Mouse (Mus musculus) retina, embryonic 14.5 days (tissue): ENCODE measurements around the gene Ncoa4.

Source experiments
- DNase-seq: peaks from one replicate; pipeline ENCODE4 v3.0.0-alpha.2; 2015; ENCODE audit warnings: low spot score

The Ncoa4 gene

DNA sequence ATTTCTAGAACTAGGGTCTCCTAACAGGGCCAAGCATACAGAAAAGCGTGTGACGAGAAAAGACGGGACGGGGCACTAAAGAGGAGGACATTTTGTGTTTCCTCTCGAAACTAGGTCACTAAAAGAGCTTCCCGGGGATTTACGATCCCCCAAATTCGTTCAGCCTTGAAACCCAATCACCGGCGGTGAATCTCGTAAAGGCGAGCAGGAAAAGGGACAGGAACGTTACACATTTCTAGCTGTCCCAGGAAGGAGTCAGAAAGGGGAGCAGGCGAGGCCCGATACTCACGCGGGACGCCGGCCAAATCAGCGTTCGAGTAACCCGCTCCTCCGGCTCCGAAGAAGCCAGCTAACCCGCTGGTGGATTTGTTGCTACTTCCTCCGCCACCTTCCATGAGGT is 41.7 kb downstream of the Ncoa4 start:
- peak; percentile 38 for DNase-seq

DNA sequence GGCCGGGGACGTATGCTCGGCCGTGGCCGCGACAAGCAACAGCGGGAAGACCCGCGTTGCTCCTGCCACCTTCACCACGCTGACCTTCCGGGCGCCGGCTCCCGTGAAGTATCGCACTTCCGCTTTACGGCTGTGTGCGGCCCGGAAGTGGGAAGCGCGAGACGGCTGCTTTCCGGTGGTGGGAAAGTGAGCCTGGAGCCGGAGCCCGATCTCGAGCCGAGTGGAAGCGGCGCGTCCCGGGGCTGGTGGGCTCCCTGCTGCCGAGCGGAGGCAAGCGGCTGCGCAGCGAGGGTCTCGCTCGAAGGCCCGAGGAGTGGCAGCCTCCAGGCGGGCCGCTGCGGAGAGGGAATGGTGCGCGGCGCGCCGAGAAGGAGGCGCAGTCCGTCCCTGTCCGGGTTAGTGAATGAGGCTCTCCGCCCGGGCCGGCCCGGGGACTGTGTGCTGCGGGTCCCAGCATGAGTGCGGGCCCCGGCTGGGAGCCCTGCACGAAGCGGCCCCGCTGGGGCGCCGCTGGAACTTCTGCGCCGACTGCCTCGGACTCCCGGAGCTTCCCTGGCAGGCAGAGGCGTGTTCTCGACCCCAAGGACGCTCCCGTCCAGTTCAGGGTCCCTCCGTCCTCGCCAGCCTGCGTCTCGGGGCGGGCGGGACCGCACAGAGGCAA is 42.3 kb downstream of the Ncoa4 start, which contains the start of the genes Timm23 and Parg:
Timm23 (minus strand) TSS at position 108 of the 661 bp plus-strand sequence.
Parg (plus strand) TSS at position 159 of the 661 bp plus-strand sequence.
- peak; percentile 89 for DNase-seq

DNA sequence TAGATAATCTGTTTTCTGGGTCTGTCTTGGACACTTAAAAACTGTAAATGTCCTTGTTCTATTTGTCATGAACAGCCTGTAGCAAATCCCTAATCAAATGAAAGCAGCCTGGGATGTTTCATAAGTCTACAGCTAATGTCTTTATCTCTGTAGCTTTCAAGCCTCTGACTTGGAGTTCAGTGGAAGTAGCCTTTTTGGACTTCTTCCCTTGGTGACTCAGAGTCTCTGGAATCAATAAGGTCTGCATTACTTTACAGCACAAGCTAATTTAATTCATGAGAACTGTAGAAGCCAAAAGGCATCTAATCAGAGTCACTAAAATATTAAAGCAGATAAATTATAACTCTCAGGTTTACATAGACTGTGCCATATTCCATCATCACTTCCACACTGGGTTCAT is 66.9 kb downstream of the Ncoa4 start:
- DNase-seq: no peak

DNA sequence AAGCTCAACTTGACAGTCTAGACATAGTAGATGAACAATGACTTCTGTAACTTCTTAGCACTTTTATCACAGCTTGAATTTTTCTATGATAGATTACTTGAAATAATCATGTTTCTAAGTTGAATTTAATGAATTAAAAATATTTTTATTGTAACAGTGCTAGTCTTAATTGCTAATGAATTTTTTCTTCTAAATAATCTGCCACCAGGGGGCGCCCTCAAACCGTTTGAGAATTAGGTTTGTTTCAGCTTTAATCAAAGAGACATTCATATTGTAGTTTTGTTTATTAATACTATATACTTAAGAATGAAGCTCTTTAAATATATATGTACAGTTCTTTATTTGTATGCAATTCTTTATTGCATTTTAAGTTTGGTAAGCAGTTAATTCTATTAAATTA is 69.3 kb downstream of the Ncoa4 start:
- peak; percentile 86 for DNase-seq
